ENCODE assay signal across 33 mouse cellular contexts in genomic region chr4:134920631-134921030, GRCm38 (mm10). TPM values are rescaled to one million over a fixed set of nuclear protein-coding genes. Genes with fewer than 3 reads are reported as not detected.
DNase-seq lines count a peak whose midpoint lies in the region; ATAC-seq and TF ChIP-seq lines count a peak whose summit lies in the region.
"Had no signal": no experiment of that assay in that cellular context is flagged by ENCODE, and none has a peak within 500 bp of the region (broad histone marks: within the 10 kb centered on the region; RNA-seq: fewer than 3 reads in every experiment).

No protein-coding gene starts in this region.

- no peak for TF ChIP-seq POLR2A in thymus, adult 2 months (IDR thresholded peaks at IDR 0.05; ENCODE audit: control insufficient read depth, extremely low read depth, insufficient read depth, low read length, poor library complexity)
- no peak for TF ChIP-seq POLR2A in MEL (IDR thresholded peaks at IDR 0.05; ENCODE audit: control insufficient read depth in 1 of 2, insufficient read depth in 1 of 2, low read depth in 1 of 2, low read length in 2 of 2, poor library complexity in 1 of 2)

- no peak for ATAC-seq in liver, embryonic 16.5 days (ENCODE audit: low read depth)
- no peak for ATAC-seq in forebrain, postnatal 0 days
- ATAC-seq: inflammation-experienced regulatory T-cells, adult 6 months had no signal

- peak overlapping the region; percentile 73 for H3K9ac ChIP-seq in MEL (ENCODE audit: control insufficient read depth, low read depth, low read length, poor library complexity, severe bottlenecking)
- no peak overlapping the region for H3K9ac ChIP-seq in liver, embryonic 16.5 days (ENCODE audit: low read depth, low read length)
- no peak overlapping the region for H3K9ac ChIP-seq in forebrain, postnatal 0 days
- H3K9ac ChIP-seq: embryonic facial prominence, embryonic 15.5 days; forebrain, embryonic 12.5 days; heart, embryonic 12.5 days; hindbrain, embryonic 14.5 days; kidney, embryonic 15.5 days; lung, embryonic 15.5 days; neural tube, embryonic 12.5 days; stomach, embryonic 15.5 days had no signal

- DNase-seq in thymus, adult 2 months: no peak
- no peak for DNase-seq in thymus, postnatal 14 days
- no peak for DNase-seq in MEL (ENCODE audit: low read depth, low spot score)
- DNase-seq in forebrain, postnatal 0 days: no peak
- DNase-seq in layer of hippocampus, adult 9-10 months (ENCODE audit: low spot score): no peak
- no peak for DNase-seq in frontal cortex, postnatal 36 days (ENCODE audit: low spot score in 2 of 2)
- DNase-seq: adrenal gland, adult 2 months; adrenal gland, postnatal 36 days; cerebellum, adult 8-10 months; cerebellum, postnatal 25 days; gastrocnemius, adult 2 months; gastrocnemius, postnatal 36 days; heart, postnatal 10 days; kidney, adult 11 months; kidney, postnatal 25 days; right cerebral cortex, postnatal 4 days had no signal

- WGBS in thymus, adult 2 months: 91% methylated on average over 6 of the region's 6 CpGs
- WGBS in liver, embryonic 16.5 days (ENCODE audit: insufficient replicate concordance): 89% methylated on average over 6 of the region's 6 CpGs
- WGBS in forebrain, postnatal 0 days: 96% methylated on average over 6 of the region's 6 CpGs

- H3K4me3 ChIP-seq in thymus, adult 2 months (ENCODE audit: control insufficient read depth, insufficient read depth, low read length): no peak overlapping the region
- peak overlapping the region in 1 of 2 experiments; percentile 67; a peak in 1 of 4 replicates for H3K4me3 ChIP-seq in MEL (ENCODE audit: control insufficient read depth in 1 of 2, insufficient read depth in 1 of 2, low read depth in 2 of 2, low read length in 2 of 2)
- no peak overlapping the region for H3K4me3 ChIP-seq in liver, embryonic 16.5 days (ENCODE audit: low read depth, low read length)
- H3K4me3 ChIP-seq in forebrain, postnatal 0 days (ENCODE audit: low read depth, low read length): no peak overlapping the region
- H3K4me3 ChIP-seq: embryonic facial prominence, embryonic 10.5 days; embryonic facial prominence, embryonic 15.5 days; forebrain, embryonic 12.5 days; gastrocnemius, adult 2 months; heart, embryonic 12.5 days; kidney, embryonic 15.5 days; layer of hippocampus, adult 2 months; lung, embryonic 15.5 days; myocyte; neural tube, embryonic 12.5 days; stomach, embryonic 15.5 days had no signal

- H3K4me2 ChIP-seq in liver, embryonic 16.5 days (ENCODE audit: low read depth, low read length): 0 out of 2 replicates have a peak overlapping the region, but pooled peaks have one; percentile 38
- H3K4me2 ChIP-seq in forebrain, postnatal 0 days (ENCODE audit: low read depth): no peak overlapping the region
- H3K4me2 ChIP-seq: embryonic facial prominence, embryonic 15.5 days; forebrain, embryonic 12.5 days; heart, embryonic 12.5 days; hindbrain, embryonic 14.5 days; kidney, embryonic 15.5 days; lung, embryonic 15.5 days; midbrain, embryonic 11.5 days; neural tube, embryonic 12.5 days; stomach, embryonic 15.5 days had no signal

- peak overlapping the region; percentile 99 for H3K27ac ChIP-seq in thymus, adult 2 months (ENCODE audit: control insufficient read depth, insufficient read depth, low read length)
- peak overlapping the region; percentile 97 for H3K27ac ChIP-seq in MEL (ENCODE audit: control insufficient read depth, low read depth, low read length)
- peak overlapping the region; percentile 49 for H3K27ac ChIP-seq in liver, embryonic 16.5 days (ENCODE audit: low read length)
- no peak overlapping the region for H3K27ac ChIP-seq in forebrain, postnatal 0 days (ENCODE audit: low read depth, low read length)
- H3K27ac ChIP-seq: embryonic facial prominence, embryonic 10.5 days; forebrain, embryonic 12.5 days; hindbrain, embryonic 14.5 days; kidney, embryonic 15.5 days; layer of hippocampus, adult 2 months; lung, embryonic 15.5 days; neural tube, embryonic 12.5 days; stomach, embryonic 15.5 days had no signal

- H3K4me1 ChIP-seq in thymus, adult 2 months (replicated peaks; ENCODE audit: control insufficient read depth, insufficient read depth, low read length): peaks cover 38% of the 10 kb centered on the region
- H3K4me1 ChIP-seq in MEL (ENCODE audit: control insufficient read depth in 1 of 2, insufficient read depth in 2 of 2, low read length in 2 of 2): peaks cover 33 to 57% of the 10 kb centered on the region in 2 experiments
- peaks cover 50% of the 10 kb centered on the region for H3K4me1 ChIP-seq in liver, embryonic 16.5 days (ENCODE audit: control insufficient read depth, low read depth, low read length)
- peaks cover 10% of the 10 kb centered on the region for H3K4me1 ChIP-seq in forebrain, postnatal 0 days (ENCODE audit: insufficient read depth)

- no peak for TF ChIP-seq EP300 in MEL (IDR thresholded peaks at IDR 0.05; ENCODE audit: low read depth in 1 of 2, low read length in 2 of 2)

- H3K9me3 ChIP-seq in MEL (replicated peaks; ENCODE audit: insufficient read depth, low read length): no peaks in the 10 kb centered on the region
- no peaks in the 10 kb centered on the region for H3K9me3 ChIP-seq in liver, embryonic 16.5 days (replicated peaks; ENCODE audit: control insufficient read depth, low read length)
- no peaks in the 10 kb centered on the region for H3K9me3 ChIP-seq in forebrain, postnatal 0 days (ENCODE audit: low read length)
- H3K9me3 ChIP-seq: embryonic facial prominence, embryonic 10.5 days; embryonic facial prominence, embryonic 15.5 days; forebrain, embryonic 12.5 days; heart, embryonic 12.5 days; kidney, embryonic 15.5 days; lung, embryonic 15.5 days; neural tube, embryonic 12.5 days; stomach, embryonic 15.5 days had no signal

- peaks cover 23% of the 10 kb centered on the region for H3K79me2 ChIP-seq in MEL (ENCODE audit: control insufficient read depth, insufficient read depth, low read length, poor library complexity)

- no peak for TF ChIP-seq CTCF in thymus, adult 2 months (IDR thresholded peaks at IDR 0.05; ENCODE audit: borderline replicate concordance, control insufficient read depth, extremely low read depth, insufficient read depth, low read length, poor library complexity)
- TF ChIP-seq CTCF in MEL (IDR thresholded peaks at IDR 0.05 in 2 of 3, conservative IDR thresholded peaks at IDR 0.05 in 1 of 3; ENCODE audit: control insufficient read depth in 1 of 3, insufficient read depth in 1 of 3, low read depth in 2 of 3, low read length in 3 of 3, poor library complexity in 1 of 3, severe bottlenecking in 1 of 3): no peak
- no peak for TF ChIP-seq CTCF in forebrain, postnatal 0 days (IDR thresholded peaks at IDR 0.05; ENCODE audit: low read depth)

- TF ChIP-seq RAD21 in MEL (IDR thresholded peaks at IDR 0.05; ENCODE audit: low read depth, low read length): no peak

- H3K36me3 ChIP-seq in thymus, adult 2 months (ENCODE audit: control insufficient read depth, insufficient read depth, low read length): peaks cover 11% of the 10 kb centered on the region
- peaks cover 12 to 37% of the 10 kb centered on the region in 2 experiments for H3K36me3 ChIP-seq in MEL (ENCODE audit: control insufficient read depth in 1 of 2, insufficient read depth in 2 of 2, low read length in 2 of 2)
- peaks cover 14% of the 10 kb centered on the region for H3K36me3 ChIP-seq in liver, embryonic 16.5 days (ENCODE audit: control insufficient read depth, insufficient read depth)
- H3K36me3 ChIP-seq in forebrain, postnatal 0 days (ENCODE audit: insufficient read depth): peaks cover 6% of the 10 kb centered on the region

- H3K27me3 ChIP-seq in thymus, adult 2 months (ENCODE audit: control insufficient read depth, insufficient read depth, low read length): no peaks in the 10 kb centered on the region
- no peaks in the 10 kb centered on the region for H3K27me3 ChIP-seq in MEL (ENCODE audit: control insufficient read depth in 1 of 2, insufficient read depth in 2 of 2, low read length in 2 of 2)
- no peaks in the 10 kb centered on the region for H3K27me3 ChIP-seq in liver, embryonic 16.5 days (ENCODE audit: control insufficient read depth, insufficient read depth, low read depth, low read length)
- no peaks in the 10 kb centered on the region for H3K27me3 ChIP-seq in forebrain, postnatal 0 days (ENCODE audit: insufficient read depth, low read length)
- H3K27me3 ChIP-seq: embryonic facial prominence, embryonic 15.5 days; forebrain, embryonic 12.5 days; heart, embryonic 12.5 days; kidney, embryonic 15.5 days; lung, embryonic 15.5 days; neural tube, embryonic 12.5 days; stomach, embryonic 15.5 days had no signal

RNA-seq across cellular contexts. Expression of gene Rsrp1, which starts 2.8 kb away (rescaled TPM):
- polyA plus RNA-seq in thymus, adult 2 months (2012; rRNA removed): 1,774 and 1,821 TPM in 2 replicates
- total RNA-seq in MEL (2012; rRNA removed): 58.1 and 59.5 TPM in 2 replicates
- polyA plus RNA-seq in MEL (2012; ENCODE audit: insufficient read depth in 1 of 2, insufficient read length in 2 of 2, low read depth in 1 of 2, low replicate concordance in 2 of 2, missing spikeins in 1 of 2): 100 to 1,000 TPM in 1 of 2 experiments, not detected in 1; 110 TPM
- polyA plus RNA-seq in liver, embryonic 16.5 days (2015; fragmentation: Nextera tagmentation; extraction: Ambion mirVana): 315 and 330 TPM in 2 replicates
- total RNA-seq in forebrain, postnatal 0 days (2014; rRNA removed): 93.3 and 95.4 TPM in 2 replicates
- polyA plus RNA-seq in forebrain, postnatal 0 days (2015; fragmentation: Nextera tagmentation; extraction: Ambion mirVana): 180 and 225 TPM in 2 replicates

RNA-seq across cellular contexts. Expression of gene Tmem50a, which starts 5.8 kb away (rescaled TPM):
- 196 and 226 TPM in 2 replicates for polyA plus RNA-seq in thymus, adult 2 months (2012; rRNA removed)
- 58.5 and 64.7 TPM in 2 replicates for total RNA-seq in MEL (2012; rRNA removed)
- polyA plus RNA-seq in MEL (2012; ENCODE audit: insufficient read depth in 1 of 2, insufficient read length in 2 of 2, low read depth in 1 of 2, low replicate concordance in 2 of 2, missing spikeins in 1 of 2): 100 to 1,000 TPM in 1 of 2 experiments, not detected in 1; 115 TPM
- polyA plus RNA-seq in liver, embryonic 16.5 days (2015; fragmentation: Nextera tagmentation; extraction: Ambion mirVana): 79.1 and 82.5 TPM in 2 replicates
- total RNA-seq in forebrain, postnatal 0 days (2014; rRNA removed): 165 and 174 TPM in 2 replicates
- 200 and 248 TPM in 2 replicates for polyA plus RNA-seq in forebrain, postnatal 0 days (2015; fragmentation: Nextera tagmentation; extraction: Ambion mirVana)

RNA-seq across cellular contexts. Expression of gene Syf2, which starts 10.1 kb away (rescaled TPM):
- 36.8 and 42.8 TPM in 2 replicates for polyA plus RNA-seq in thymus, adult 2 months (2012; rRNA removed)
- total RNA-seq in MEL (2012; rRNA removed): 94.1 and 103 TPM in 2 replicates
- polyA plus RNA-seq in MEL (2012; ENCODE audit: insufficient read depth in 1 of 2, insufficient read length in 2 of 2, low read depth in 1 of 2, low replicate concordance in 2 of 2, missing spikeins in 1 of 2): 100 to 1,000 TPM in 1 of 2 experiments, 10 to 100 TPM in 1; 94.6 to 165 TPM
- 43.9 and 47.8 TPM in 2 replicates for polyA plus RNA-seq in liver, embryonic 16.5 days (2015; fragmentation: Nextera tagmentation; extraction: Ambion mirVana)
- total RNA-seq in forebrain, postnatal 0 days (2014; rRNA removed): 53.3 and 64.9 TPM in 2 replicates
- polyA plus RNA-seq in forebrain, postnatal 0 days (2015; fragmentation: Nextera tagmentation; extraction: Ambion mirVana): 75.0 and 84.9 TPM in 2 replicates

RNA-seq across cellular contexts. Expression of gene Rhd, which starts 56.3 kb away (rescaled TPM):
- polyA plus RNA-seq in thymus, adult 2 months (2012; rRNA removed): 0.38 TPM in 1 of 2 replicates, not detected in the other
- 64.8 and 176 TPM in 2 replicates for total RNA-seq in MEL (2012; rRNA removed)
- 10 to 100 TPM in 1 of 2 experiments, not detected in 1; 49.9 TPM for polyA plus RNA-seq in MEL (2012; ENCODE audit: insufficient read depth in 1 of 2, insufficient read length in 2 of 2, low read depth in 1 of 2, low replicate concordance in 2 of 2, missing spikeins in 1 of 2)
- 522 and 550 TPM in 2 replicates for polyA plus RNA-seq in liver, embryonic 16.5 days (2015; fragmentation: Nextera tagmentation; extraction: Ambion mirVana)
- total RNA-seq in forebrain, postnatal 0 days (2014; rRNA removed): 0.19 and 0.38 TPM in 2 replicates
- 0.14 and 0.70 TPM in 2 replicates for polyA plus RNA-seq in forebrain, postnatal 0 days (2015; fragmentation: Nextera tagmentation; extraction: Ambion mirVana)
- total RNA-seq: adrenal gland, adult 2 months; gastrocnemius, adult 2 months; gastrocnemius, postnatal 36 days; layer of hippocampus, adult 2 months; left cerebral cortex, adult 18-20 months; left cerebral cortex, postnatal 14 days; liver, adult 2 months had no signal
- polyA plus RNA-seq: liver, adult 2 months had no signal
